Mouse (Mus musculus): Measurements from ENCODE around the gene 4933406M09Rik.

Gene 4933406M09Rik

DNA sequence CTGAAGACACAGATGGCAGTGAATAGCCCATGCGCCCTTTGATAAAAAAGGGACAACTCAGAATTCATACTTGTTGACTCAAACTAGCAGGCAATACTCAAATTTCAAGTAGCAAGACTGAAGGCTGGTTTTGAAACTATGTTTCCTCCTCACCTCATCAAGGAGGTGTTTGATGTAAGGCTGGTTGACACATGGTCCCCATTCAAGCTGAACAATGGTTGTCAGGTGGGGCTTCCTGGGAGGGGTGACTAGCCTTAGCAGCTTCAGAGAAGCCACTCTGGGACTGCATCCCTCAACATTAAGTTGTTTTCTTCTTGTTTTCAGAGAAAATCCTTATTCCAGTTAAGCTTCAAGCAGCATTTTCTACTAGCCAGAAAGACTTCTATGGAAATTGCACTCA is at the start of gene 4933406M09Rik:
Gene 4933406M09Rik, plus strand, starts transcription at position 275 of the 400 bp plus-strand sequence.
- no peak for DNase-seq

DNA sequence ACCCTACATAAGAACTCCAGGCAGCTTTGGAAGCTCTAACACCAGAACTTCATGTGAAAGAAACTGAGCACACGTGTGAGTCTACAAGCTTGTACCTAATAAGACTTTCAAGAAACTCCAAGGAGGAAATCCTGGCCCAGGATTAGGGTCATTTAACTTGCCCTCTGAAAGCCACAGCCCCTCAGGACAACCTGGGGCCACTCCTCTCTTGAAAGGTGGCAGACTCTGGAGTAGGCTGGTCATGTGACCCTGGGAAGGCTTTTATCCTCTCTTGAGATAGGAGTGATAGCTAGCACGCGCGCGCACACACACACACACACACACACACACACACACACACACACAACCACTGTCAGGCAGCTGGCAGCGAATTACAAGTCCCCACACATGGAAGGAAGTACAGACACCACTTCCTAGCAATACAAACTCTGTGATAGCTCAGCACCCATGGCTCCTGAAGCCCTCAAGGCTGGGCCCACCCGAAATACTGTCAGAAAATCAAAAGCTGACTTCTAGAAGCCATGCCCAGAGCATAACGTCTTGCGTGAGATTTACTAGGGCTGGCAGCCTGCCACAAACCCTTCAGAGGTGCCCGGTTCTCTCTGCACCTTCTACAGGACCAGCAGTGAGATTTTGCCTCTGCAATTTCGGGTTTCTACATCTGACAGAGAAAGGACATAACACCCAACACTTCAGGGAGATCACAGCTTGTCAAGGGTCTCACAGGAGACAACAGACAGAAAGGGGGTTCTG is 48.6 kb upstream of the 4933406M09Rik start:
- no peak for DNase-seq

DNA sequence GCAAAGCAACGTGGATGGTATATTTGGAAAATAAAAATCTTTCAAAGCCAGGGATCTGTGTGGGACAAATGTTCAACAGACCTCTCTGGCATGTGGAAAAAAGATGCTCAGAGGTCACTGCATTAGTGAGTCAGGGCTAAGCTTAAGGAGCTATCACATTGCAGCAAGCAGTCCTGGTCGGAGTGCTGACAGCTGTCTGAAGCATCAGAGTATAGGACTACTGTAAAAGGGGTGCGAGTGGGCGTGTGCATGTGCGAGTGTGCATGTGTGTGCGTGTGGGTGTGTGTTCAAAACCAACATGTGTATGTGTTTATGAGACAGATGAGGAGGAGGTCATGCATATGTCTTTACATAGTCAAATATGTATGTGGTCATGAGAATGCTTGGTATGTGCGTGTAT is 46.6 kb upstream of the 4933406M09Rik start:
- DNase-seq, result no peak

DNA sequence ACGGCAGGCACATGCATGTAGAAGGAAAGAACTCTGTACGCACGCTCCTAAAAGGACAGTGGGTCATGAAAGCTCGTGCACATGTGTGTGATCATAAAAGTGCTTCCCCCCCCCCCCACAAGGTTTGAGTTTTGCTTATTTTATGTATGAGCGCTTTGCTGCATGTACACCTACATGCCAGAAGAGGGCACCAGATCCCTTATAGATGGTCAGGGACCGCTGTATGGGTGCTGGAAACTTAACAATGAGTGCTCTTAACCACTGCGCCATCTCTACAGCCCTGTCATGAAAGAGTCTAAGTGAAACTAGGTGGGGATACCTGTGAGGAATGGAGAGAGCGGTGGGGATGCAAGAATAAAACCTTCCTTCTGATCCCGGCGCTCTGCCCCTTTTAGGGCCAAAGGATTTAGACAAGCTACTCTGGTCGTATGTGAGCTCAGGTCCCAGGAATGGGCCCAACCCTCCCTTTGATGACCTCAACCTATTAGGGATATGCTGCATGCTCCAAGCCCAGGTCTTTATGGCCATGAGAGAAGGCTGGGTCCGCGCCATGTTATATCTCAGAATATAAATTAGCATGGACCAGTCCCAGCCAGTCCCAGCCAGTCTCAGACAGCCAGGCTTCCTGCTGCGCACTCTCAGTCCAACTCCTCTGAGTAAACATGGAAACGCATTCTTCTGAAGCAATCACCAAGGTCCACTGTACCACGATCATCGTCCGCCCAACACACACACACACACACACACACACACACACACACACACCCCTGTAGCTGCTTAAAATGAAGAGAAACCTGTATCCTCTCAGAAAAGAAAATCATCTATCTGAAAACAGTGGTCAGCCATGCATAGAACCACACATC is 45.8 kb upstream of the 4933406M09Rik start:
- no peak for DNase-seq

DNA sequence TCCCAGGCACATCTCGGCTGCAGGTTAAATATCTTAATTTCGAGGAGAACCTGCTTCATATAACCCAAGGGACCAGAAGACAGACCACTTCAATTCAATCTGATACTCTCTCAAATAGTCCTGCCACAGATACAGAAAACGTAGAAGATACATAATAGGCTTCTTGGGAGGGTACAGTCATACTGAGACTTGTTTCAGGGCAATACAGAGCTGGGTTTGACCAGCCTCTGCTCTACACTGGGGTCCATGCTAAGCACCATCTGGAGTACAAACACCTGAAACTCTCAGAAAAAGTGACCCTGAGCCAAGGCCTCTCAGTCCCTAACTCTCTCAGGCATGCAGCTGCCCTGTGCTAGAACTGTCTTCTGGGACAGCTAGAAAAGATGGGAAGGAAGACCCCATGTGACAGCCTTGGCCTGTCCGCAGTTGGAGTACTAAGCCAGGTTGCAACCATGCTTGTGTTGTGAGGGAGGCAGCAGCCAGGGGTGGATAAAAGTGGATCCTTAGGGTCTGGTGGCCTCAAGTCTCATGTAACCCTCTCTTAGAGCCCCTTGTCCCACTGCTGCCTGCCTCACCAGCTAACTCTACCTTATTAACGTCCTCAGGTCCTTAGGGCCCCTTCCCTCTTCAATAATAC is 44.0 kb upstream of the 4933406M09Rik start:
- no peak for DNase-seq

DNA sequence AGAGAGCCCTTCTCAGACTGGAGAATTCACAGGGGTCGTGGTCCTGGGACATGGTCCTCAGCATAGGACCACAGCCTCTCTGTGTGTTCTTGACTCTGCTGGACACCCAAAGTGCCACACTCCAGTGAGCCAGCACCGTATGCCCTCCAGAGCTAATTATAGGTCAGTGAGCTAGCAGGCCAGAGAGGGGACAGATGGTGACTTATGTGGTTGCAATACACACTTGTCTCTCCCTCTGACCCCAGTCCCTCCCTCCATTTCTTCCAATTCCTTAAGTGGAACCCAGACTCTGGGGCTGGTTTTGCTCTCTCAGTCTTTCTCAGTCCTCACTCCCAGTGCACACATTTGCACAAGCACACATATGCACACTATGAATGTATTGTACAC is 43.5 kb upstream of the 4933406M09Rik start:
- no peak for DNase-seq

GRCm38 (mm10) chr1:134342781-134343310 is 42.9 kb upstream of the 4933406M09Rik start:
- DNase-seq, result no peak

- no peak for DNase-seq
These were observed 42.2 kb upstream of the 4933406M09Rik start for GRCm38 (mm10) chr1:134343567-134343966.

DNA sequence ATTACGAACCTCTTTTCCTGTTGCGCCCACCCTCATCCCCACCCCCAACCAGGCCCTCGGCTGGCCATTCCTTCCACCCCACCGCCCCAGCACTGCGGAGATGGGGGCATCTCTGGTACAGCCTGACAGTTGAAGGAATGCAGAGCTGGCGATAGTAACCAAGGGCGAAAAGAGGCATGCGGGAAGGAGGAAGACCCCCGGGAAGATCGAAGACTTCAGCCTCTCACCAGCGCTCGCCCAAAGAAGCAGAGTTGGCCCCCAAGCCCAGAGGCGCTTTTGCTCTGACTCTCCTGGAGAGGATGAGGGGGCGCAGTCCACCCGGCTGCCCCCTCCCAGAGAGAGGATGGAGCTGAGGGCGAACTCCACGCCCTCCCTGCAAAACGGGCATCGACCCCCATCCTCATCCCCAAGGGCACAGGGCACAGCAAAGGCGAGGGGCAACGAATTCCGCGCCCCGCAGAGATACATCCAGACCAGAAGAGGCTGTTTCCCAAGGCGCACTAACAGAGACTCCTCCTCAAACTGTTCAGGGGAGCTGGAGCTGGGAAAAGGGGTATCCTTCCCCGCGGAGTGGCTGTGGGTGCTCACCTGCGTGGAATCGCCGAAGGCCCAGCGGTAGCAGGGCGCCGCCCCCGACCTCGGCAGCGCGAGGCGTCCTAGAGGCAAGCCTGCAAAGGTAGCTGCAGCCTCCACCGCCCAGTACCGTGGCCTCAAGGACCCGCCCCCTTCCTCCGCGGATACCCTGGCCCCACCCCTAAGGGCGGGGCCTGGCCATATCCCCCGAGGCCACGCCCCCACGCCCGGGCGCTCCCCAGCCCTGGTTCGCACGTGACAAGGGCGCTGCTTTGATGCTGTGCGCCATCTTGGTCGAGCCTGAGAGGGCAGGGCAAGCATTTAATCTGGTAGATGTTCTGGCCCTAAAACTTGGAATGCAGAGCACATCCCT is 41.5 kb upstream of the 4933406M09Rik start:
- peak; percentile 38 to 63 for DNase-seq

- DNase-seq, result no peak
These were observed 40.7 kb upstream of the 4933406M09Rik start for GRCm38 (mm10) chr1:134345075-134345474.

GRCm38 (mm10) chr1:134347791-134348190 is 37.9 kb upstream of the 4933406M09Rik start:
- DNase-seq, result no peak

DNA sequence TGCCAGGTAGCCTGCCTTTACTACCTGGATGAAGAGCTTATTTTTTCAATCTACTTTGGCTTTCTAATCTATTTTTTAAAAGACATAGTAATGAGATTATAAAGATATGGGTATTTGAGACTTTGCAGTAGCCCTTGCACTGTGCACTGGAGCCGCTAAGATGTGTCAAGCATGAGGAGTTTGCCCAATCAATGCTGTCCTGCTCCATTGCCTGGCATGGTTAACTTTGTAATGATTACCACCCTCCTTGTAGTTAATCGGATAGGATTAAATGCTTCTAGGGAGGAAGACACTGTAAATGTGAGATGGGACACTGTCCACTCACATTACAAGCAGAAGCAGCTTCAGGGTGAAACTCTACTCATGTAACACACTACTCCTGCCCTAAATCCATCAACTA is 32.4 kb upstream of the 4933406M09Rik start:
- DNase-seq, result peak; percentile 42 to 55

DNA sequence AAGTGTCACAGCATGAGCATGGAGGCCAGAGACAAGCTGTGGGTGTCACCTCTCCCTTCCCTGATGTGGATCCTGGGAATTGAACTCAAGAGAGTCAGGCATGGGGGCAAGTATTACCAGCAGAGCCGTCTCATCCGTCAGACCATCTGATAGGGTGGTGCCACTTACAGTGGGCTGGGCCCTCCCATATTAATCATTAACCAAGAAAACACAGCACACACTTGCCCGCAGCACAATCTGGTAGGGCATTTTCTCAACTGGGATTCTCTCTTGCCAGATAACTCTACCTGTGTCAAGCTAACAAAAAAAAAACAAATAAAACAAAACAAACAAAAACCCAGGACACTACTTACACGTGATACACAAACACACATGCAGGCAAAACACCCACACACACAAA is 28.3 kb upstream of the 4933406M09Rik start:
- DNase-seq, result peak in 1 of 2 experiments; percentile 30

DNA sequence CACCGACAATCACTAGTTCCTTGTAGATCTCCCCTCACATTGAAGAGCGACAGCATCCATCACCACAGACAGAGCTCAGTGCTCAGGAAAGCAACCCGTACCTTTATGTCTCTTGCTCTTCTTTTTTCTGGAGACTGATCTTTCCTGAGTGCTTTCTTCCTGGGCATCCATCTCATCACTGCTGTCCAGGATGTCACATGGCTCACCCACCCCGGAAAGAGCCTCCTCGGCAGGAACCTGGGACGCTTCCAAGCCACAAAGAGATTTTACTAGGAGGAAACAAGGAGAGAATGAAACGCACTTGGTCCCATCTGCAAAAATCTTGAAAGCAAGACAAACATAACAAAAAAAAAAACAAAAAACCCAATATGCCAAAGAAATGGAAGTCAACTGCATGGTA is 25.1 kb upstream of the 4933406M09Rik start:
- DNase-seq, result no peak

- DNase-seq, result no peak
These were observed 24.4 kb upstream of the 4933406M09Rik start for GRCm38 (mm10) chr1:134361195-134361856.

- peak; percentile 96 for DNase-seq
These were observed 23.9 kb upstream of the 4933406M09Rik start, which contains the start of gene Tmem183a for GRCm38 (mm10) chr1:134361857-134362212. Tmem183a (minus strand) TSS chr1:134361979.

GRCm38 (mm10) chr1:134363194-134363593 is 22.5 kb upstream of the 4933406M09Rik start:
- DNase-seq, result no peak

GRCm38 (mm10) chr1:134365491-134365890 is 20.2 kb upstream of the 4933406M09Rik start:
- no peak for DNase-seq

GRCm38 (mm10) chr1:134368777-134369337 is 16.9 kb upstream of the 4933406M09Rik start:
- peak; percentile 46 to 84 for DNase-seq

DNA sequence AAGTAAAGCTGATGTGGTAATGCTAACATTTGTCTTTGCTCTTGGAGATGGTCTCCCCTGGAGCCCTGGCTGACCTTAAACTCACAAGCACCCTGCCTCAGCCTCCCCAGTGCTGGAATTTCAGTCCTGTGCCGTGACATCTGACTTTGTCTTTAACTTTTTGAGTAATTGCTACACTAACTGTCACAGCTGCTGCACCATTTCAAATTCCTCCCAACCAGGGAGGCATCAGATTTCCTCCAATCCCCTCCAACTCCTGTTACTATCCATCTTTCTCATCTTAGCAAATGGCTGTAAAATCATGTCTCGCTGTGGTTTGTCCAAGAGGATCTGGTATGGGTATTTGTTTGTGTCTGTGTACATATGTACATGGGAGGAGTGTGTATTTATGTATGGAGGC is 11.6 kb upstream of the 4933406M09Rik start:
- DNase-seq, result no peak

DNA sequence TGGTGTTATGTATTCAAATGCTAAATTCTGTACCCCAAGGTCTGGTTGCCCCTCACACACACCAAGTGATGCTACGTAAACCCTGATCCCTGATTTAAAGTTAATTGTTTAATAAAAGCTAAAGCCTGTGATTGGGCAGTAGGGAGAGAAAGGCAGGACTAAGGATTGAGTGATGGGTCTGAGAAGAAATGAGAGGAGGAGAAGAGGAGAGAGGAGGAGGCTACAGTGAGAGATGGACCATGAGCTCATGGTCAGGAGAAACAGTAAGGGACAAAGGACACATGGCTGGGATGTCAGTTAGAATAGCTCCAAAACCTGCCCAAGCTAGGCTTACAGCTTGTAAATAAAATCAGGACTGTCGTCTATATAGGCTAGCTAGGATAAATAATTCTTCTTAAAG is 4.7 kb upstream of the 4933406M09Rik start:
- DNase-seq, result no peak
